Mouse (Mus musculus) E14TG2a.4 (cell line): Measurements from ENCODE around the gene Cdh23.
A peak's percentile ranks its signal among the peaks of the same experiment; 100 is the strongest.

ENCODE experiments used
- H3K27me3 ChIP-seq: 2 replicates; pipeline ENCODE4 v1.6.1; 2014; ENCODE audit warnings: low read length, control low read depth; ENCODE audit not compliant: insufficient read depth
- H3K36me3 ChIP-seq: 2 replicates; pipeline ENCODE4 v1.6.1; 2014; ENCODE audit warnings: low read length, control low read depth; ENCODE audit not compliant: insufficient read depth
- H3K4me1 ChIP-seq: replicated peaks from 2 replicates; pipeline ENCODE4 v1.6.1; 2014; ENCODE audit warnings: low read depth, low read length, control low read depth
- H3K4me3 ChIP-seq: replicated peaks from 2 replicates; pipeline ENCODE4 v1.5.1; 2014; ENCODE audit warnings: mild to moderate bottlenecking, low read length
- H3K9me3 ChIP-seq: 2 replicates; pipeline ENCODE4 v1.6.1; 2014; ENCODE audit warnings: low read length, control low read depth
- CTCF ChIP-seq: conservative IDR thresholded peaks from 2 replicates; pipeline ENCODE4 v1.5.1; 2014; ENCODE audit warnings: low read length
- NANOG ChIP-seq: IDR thresholded peaks from 2 replicates; pipeline ENCODE4 v1.6.1; 2014; ENCODE audit warnings: borderline replicate concordance, low read length, mixed read lengths
- POU5F1 ChIP-seq: IDR thresholded peaks from 2 replicates; pipeline ENCODE4 v1.6.1; 2014; ENCODE audit warnings: low read length, borderline replicate concordance

The Cdh23 gene

GRCm38 (mm10) chr10:60474549-60474948, 221.7 kb downstream of the Cdh23 start:
- Histone ChIP-seq H3K9me3 (no peaks in the 10 kb centered on the region), H3K4me3 (no peak overlapping the region), H3K36me3 (no peaks in the 10 kb centered on the region), H3K27me3 (peaks cover 58% of the 10 kb centered on the region), H3K4me1 (peaks cover 37% of the 10 kb centered on the region)
- TF ChIP-seq NANOG = no peak
- TF ChIP-seq CTCF = no peak
- no peak for TF ChIP-seq POU5F1

- TF ChIP-seq POU5F1 = no peak
- TF ChIP-seq CTCF = no peak
- TF ChIP-seq NANOG = peak; percentile 70; the same call in 1 of the 2 replicates
- Histone ChIP-seq H3K9me3 (no peaks in the 10 kb centered on the region), H3K4me3 (no peak overlapping the region), H3K27me3 (peaks cover 64% of the 10 kb centered on the region), H3K4me1 (peaks cover 36% of the 10 kb centered on the region), H3K36me3 (no peaks in the 10 kb centered on the region)
Observed at GRCm38 (mm10) chr10:60473782-60474322, 222.4 kb downstream of the Cdh23 start.

DNA sequence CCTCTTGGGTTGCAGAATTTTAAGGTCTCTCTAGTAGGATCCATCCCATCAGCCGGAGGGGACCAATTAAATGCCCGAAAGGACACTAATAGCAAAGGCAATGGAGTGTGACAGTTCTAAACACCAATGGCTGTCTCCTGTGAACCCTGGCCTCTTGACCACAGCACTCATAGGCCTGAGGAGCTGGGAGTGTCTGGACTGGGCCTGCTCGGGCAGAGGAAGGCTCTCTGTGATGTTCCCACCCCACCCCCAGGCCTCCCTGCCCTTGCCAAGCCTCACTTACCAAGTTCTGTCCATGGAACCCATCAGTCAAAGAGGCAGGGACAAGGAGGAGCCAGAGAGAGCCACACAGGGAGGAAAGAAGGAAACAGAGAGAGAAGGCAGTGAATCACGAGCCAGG, 228.5 kb downstream of the Cdh23 start:
- Histone ChIP-seq H3K9me3 (no peaks in the 10 kb centered on the region), H3K27me3 (peaks cover 41% of the 10 kb centered on the region), H3K4me3 (no peak overlapping the region), H3K36me3 (no peaks in the 10 kb centered on the region), H3K4me1 (peaks cover 18% of the 10 kb centered on the region)
- TF ChIP-seq POU5F1 (no peak), NANOG (no peak), CTCF (no peak)

DNA sequence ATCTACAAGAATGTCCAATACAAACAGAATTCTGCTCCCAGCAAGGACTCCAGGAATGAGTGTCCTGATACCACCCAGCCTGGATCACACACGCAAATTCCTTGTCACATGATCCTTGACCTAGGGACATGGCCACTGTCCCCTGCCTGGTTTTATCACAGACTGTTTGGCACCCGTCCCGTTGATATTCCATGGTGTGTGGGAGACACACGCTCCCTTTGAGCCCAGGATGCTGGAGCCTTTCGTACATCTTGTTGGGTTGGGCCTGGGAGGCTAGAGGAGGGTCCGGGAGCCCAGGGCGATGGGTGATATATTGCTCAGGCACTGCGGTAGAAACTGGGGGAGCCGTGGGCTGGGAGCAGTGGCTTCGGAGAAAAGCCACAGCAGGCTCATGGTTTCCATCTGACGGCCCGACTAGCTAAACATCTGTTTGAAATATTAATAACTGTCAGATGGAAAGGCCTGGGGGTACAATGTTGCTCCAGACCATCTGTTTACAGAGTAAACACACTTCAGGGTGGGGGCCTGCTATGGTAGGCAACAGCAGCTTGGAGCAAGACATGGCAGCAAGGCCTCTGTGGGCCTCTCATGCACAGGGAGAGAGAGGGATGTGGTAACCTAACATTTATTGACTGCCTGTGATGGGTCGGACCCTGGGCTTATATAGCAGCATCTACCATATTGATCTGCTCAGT, 232.2 kb downstream of the Cdh23 start:
- H3K36me3 ChIP-seq = no peaks in the 10 kb centered on the region
- peaks cover 31% of the 10 kb centered on the region for H3K27me3 ChIP-seq
- H3K4me3 ChIP-seq = no peak overlapping the region
- H3K4me1 ChIP-seq = 0 out of 2 replicates have a peak, but pooled peaks cover 3% of the 10 kb centered on the region
- TF ChIP-seq POU5F1 (no peak), CTCF (no peak), NANOG (no peak)
- peaks cover 10% of the 10 kb centered on the region for H3K9me3 ChIP-seq

- Histone ChIP-seq H3K4me3 (no peak overlapping the region), H3K36me3 (no peaks in the 10 kb centered on the region), H3K27me3 (peaks cover 8% of the 10 kb centered on the region), H3K4me1 (peaks cover 40% of the 10 kb centered on the region), H3K9me3 (peaks cover 6% of the 10 kb centered on the region)
- no peak for TF ChIP-seq CTCF
Observed at GRCm38 (mm10) chr10:60456662-60457397, 239.5 kb downstream of the Cdh23 start.

DNA sequence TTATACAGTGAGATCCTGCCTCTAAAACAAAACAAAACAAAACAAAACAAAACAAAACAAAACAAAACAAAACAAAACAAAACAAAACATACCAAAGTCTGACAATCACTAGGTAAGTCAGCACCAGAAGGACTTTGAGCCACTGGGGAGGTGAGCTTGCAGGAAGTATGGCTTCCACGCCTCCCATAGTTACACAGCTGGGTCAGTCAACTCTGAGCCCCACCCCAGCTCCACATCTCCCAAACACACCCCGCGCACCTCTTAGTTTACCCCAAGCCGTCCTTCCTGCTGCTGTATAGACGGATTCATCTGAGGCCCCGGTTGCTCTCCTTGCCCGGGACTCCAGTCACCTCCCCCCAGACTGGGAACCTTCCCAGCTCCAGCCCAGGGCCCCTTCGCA, 241.1 kb downstream of the Cdh23 start:
- Histone ChIP-seq H3K4me1 (peaks cover 40% of the 10 kb centered on the region), H3K9me3 (no peaks in the 10 kb centered on the region), H3K27me3 (no peaks in the 10 kb centered on the region), H3K4me3 (no peak overlapping the region), H3K36me3 (no peaks in the 10 kb centered on the region)
- no peak for TF ChIP-seq NANOG
- no peak for TF ChIP-seq CTCF
- TF ChIP-seq POU5F1 = no peak

DNA sequence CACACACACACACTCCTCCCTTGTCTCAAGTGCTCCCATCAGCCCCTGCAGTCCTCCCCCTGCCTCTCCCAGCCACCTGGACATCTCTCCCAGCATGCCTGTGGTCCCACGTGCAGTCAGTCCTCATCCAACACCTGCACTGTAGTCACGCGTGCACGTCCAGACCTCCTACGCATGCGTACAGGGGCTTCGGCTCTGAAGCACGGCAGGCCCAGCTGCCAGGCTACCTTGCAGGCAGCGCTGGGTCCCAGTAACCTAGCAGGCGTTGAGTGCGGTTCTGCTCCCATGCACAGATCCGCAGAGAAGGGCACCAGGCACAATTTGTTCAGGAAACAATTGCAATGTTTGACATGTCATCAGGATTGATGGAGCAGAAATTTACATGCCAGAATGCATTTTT, 249.1 kb downstream of the Cdh23 start:
- no peak overlapping the region for H3K4me3 ChIP-seq
- H3K27me3 ChIP-seq = 0 out of 2 replicates have a peak, but pooled peaks cover 5% of the 10 kb centered on the region
- no peaks in the 10 kb centered on the region for H3K9me3 ChIP-seq
- no peak for TF ChIP-seq NANOG
- no peak for TF ChIP-seq POU5F1
- no peak for TF ChIP-seq CTCF
- no peaks in the 10 kb centered on the region for H3K36me3 ChIP-seq
- no peaks in the 10 kb centered on the region for H3K4me1 ChIP-seq

- Histone ChIP-seq H3K4me1 (no peaks in the 10 kb centered on the region), H3K9me3 (no peaks in the 10 kb centered on the region), H3K4me3 (no peak overlapping the region), H3K36me3 (no peaks in the 10 kb centered on the region), H3K27me3 (0 out of 2 replicates have a peak, but pooled peaks cover 5% of the 10 kb centered on the region)
- TF ChIP-seq NANOG (no peak), POU5F1 (no peak), CTCF (no peak)
Observed at GRCm38 (mm10) chr10:60445031-60445593, 251.2 kb downstream of the Cdh23 start.
